Mouse (Mus musculus) heart, postnatal 0 days (tissue): ENCODE results near the gene Cnst.

Source experiments
- CTCF ChIP-seq: IDR thresholded peaks from 2 replicates; pipeline ENCODE4 v1.5.1; 2016; ENCODE audit warnings: antibody characterized with exemption, control low read depth, low read depth
- EP300 ChIP-seq: IDR thresholded peaks from 2 replicates; pipeline ENCODE4 v1.6.1; 2016; ENCODE audit warnings: antibody characterized with exemption, low read depth

DNA sequence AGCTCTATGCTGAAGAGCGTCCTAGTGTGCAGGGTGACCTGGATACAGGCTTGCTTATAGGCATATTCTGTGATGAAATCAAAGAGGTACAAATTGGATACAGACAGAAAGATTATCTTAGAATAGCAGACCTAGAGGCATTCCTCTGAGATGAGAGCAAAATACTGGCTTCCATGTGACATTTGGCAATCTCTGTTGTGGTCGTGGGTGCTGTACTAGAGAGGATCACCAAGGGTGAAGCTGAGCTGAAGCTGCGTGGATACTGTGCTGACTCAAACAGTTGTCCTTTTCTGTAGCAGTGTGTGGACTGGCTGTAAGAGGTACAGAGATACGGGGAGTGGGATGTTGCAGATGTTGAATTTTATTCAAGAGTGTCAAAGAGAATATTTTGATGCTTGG is 7.8 kb downstream of the Cnst start:
- TF ChIP-seq CTCF (no peak), EP300 (no peak)
